In genomic region chr14:80374290-80374689, GRCm38 (mm10) we compare ENCODE assay signal across 18 mouse cellular contexts.
DNase-seq lines count a peak whose midpoint lies in the region; ATAC-seq and TF ChIP-seq lines count a peak whose summit lies in the region.
"Had no signal": no experiment of that assay in that cellular context is flagged by ENCODE, and none has a peak within 500 bp of the region (broad histone marks: within the 10 kb centered on the region; RNA-seq: fewer than 3 reads in every experiment).

No protein-coding gene starts in this region.

- TF ChIP-seq EP300 in heart, adult 2 months (IDR thresholded peaks at IDR 0.05; ENCODE audit: insufficient read depth, low read depth, low read length) = no peak

- no peak for TF ChIP-seq CTCF in heart, adult 2 months (IDR thresholded peaks at IDR 0.05)

- TF ChIP-seq POLR2A in heart, adult 2 months (IDR thresholded peaks at IDR 0.05; ENCODE audit: insufficient read depth, low read depth, low read length) = no peak

- H3K27me3 ChIP-seq in heart, adult 2 months (ENCODE audit: control insufficient read depth, insufficient read depth, low read length) = no peaks in the 10 kb centered on the region
- H3K27me3 ChIP-seq: forebrain, embryonic 12.5 days; liver, embryonic 13.5 days; Patski had no signal

- no peaks in the 10 kb centered on the region for H3K4me1 ChIP-seq in heart, adult 2 months (ENCODE audit: control insufficient read depth, insufficient read depth, low read length)
- H3K4me1 ChIP-seq: liver, embryonic 13.5 days had no signal

- no peak overlapping the region for H3K9ac ChIP-seq in heart, adult 2 months (ENCODE audit: low read depth, low read length)
- H3K9ac ChIP-seq: forebrain, embryonic 12.5 days; liver, embryonic 13.5 days had no signal

- DNase-seq in cerebellum, postnatal 25 days = peak; percentile 12 to 33
- DNase-seq in gastrocnemius, postnatal 10 days = peak; percentile 10
- no peak for DNase-seq in gastrocnemius, adult 18-20 months (ENCODE audit: low spot score)
- DNase-seq in right cerebral cortex, postnatal 4 days = peak; percentile 38
- DNase-seq in right cerebral cortex, adult 18-20 months = no peak
- DNase-seq in heart, adult 2 months = no peak
- DNase-seq: adrenal gland, postnatal 36 days; kidney, postnatal 25 days; liver, embryonic 13.5 days; lung, adult 2 months; lung, postnatal 14 days had no signal

- 46% methylated on average over 1 of the region's 1 CpGs for WGBS in heart, adult 2 months

- H3K27ac ChIP-seq in heart, adult 2 months = no peak overlapping the region
- H3K27ac ChIP-seq: forebrain, embryonic 12.5 days; hindbrain, postnatal 0 days; layer of hippocampus, adult 2 months; liver, embryonic 13.5 days; stomach, postnatal 0 days had no signal

- no peaks in the 10 kb centered on the region for H3K79me2 ChIP-seq in heart, adult 2 months (replicated peaks; ENCODE audit: control insufficient read depth, insufficient read depth, low read length)

- H3K36me3 ChIP-seq in heart, adult 2 months (ENCODE audit: control insufficient read depth, insufficient read depth, low read length) = no peaks in the 10 kb centered on the region
- H3K36me3 ChIP-seq: forebrain, embryonic 12.5 days; liver, embryonic 13.5 days had no signal

- H3K4me3 ChIP-seq in heart, adult 2 months = no peak overlapping the region
- H3K4me3 ChIP-seq: forebrain, embryonic 12.5 days; layer of hippocampus, adult 2 months; liver, embryonic 13.5 days had no signal

- intact Hi-C loops in heart, adult 2 months (cut with DNase I) = no loop called here

- no peak for ATAC-seq in cerebellum, adult (ENCODE audit: insufficient number of reproducible peaks, low FRiP score, low TSS enrichment)
- ATAC-seq: hindbrain, postnatal 0 days; intestine, embryonic 16.5 days; Patski had no signal

Comparison
In these comparisons a context has a peak if more than half of its experiments do, and no peak if none do; other contexts are left out.
1. DNase-seq: peak in cerebellum, postnatal 25 days (2 of 2), gastrocnemius, postnatal 10 days (single experiment) and right cerebral cortex, postnatal 4 days (single experiment); none in gastrocnemius, adult 18-20 months (single experiment), right cerebral cortex, adult 18-20 months (single experiment) and heart, adult 2 months (0 of 2).